In genomic region chr19:4175368-4175947, GRCm38 (mm10) we compare ENCODE assay signal across 8 mouse cellular contexts. TPM values are rescaled to one million over a fixed set of nuclear protein-coding genes. Genes with fewer than 3 reads are reported as not detected.
DNase-seq lines count a peak whose midpoint lies in the region; ATAC-seq lines count a peak whose summit lies in the region.

Gene Carns1, minus strand, starts transcription at chr19:4175479.

- H3K4me2 ChIP-seq in kidney, embryonic 15.5 days, result peak within 1 kb of the TSS; percentile 55
- peak within 1 kb of the TSS; percentile 9 for H3K4me2 ChIP-seq in midbrain, embryonic 14.5 days (ENCODE audit: low read length)

- H3K27ac ChIP-seq in kidney, embryonic 15.5 days, result peak within 1 kb of the TSS; percentile 37; the same call in 1 of the 2 replicates
- 0 out of 2 replicates have a peak within 1 kb of the TSS, but pooled peaks have one; percentile 0 for H3K27ac ChIP-seq in midbrain, embryonic 14.5 days (replicated peaks; ENCODE audit: low read depth, low read length)

- no peaks in the 10 kb centered on the region for H3K36me3 ChIP-seq in kidney, embryonic 15.5 days
- no peaks in the 10 kb centered on the region for H3K36me3 ChIP-seq in midbrain, embryonic 14.5 days (ENCODE audit: control insufficient read depth, insufficient read depth, low read length)

- H3K9me3 ChIP-seq in kidney, embryonic 15.5 days (replicated peaks), result no peaks in the 10 kb centered on the region
- no peaks in the 10 kb centered on the region for H3K9me3 ChIP-seq in midbrain, embryonic 14.5 days (ENCODE audit: control insufficient read depth, low read length)

- peaks cover 9% of the 10 kb centered on the region for H3K27me3 ChIP-seq in kidney, embryonic 15.5 days
- H3K27me3 ChIP-seq in midbrain, embryonic 14.5 days (ENCODE audit: control insufficient read depth, insufficient read depth, low read length), result no peaks in the 10 kb centered on the region

- H3K4me1 ChIP-seq in kidney, embryonic 15.5 days, result peaks cover 33% of the 10 kb centered on the region
- H3K4me1 ChIP-seq in midbrain, embryonic 14.5 days (ENCODE audit: control insufficient read depth, insufficient read depth, low read length), result peaks cover 10% of the 10 kb centered on the region

- 3% methylated on average over 11 of the region's 11 CpGs for WGBS in kidney, embryonic 15.5 days
- WGBS in midbrain, embryonic 14.5 days, result 2% methylated on average over 11 of the region's 11 CpGs

- H3K4me3 ChIP-seq in kidney, embryonic 15.5 days (replicated peaks), result peak within 1 kb of the TSS; percentile 28
- no peak within 1 kb of the TSS for H3K4me3 ChIP-seq in midbrain, embryonic 14.5 days (replicated peaks; ENCODE audit: low read depth, low read length)

- ATAC-seq in kidney, embryonic 15.5 days (replicated peaks; ENCODE audit: low FRiP score), result peak; percentile 69
- ATAC-seq in inflammation-experienced regulatory T-cells, adult 6 months, result no peak
- ATAC-seq in midbrain, embryonic 14.5 days (ENCODE audit: low FRiP score, low TSS enrichment), result no peak

- no peak for DNase-seq in kidney, postnatal 14 days
- DNase-seq in ZHBTc4 (ENCODE audit: low read depth, low spot score), result peak; percentile 57
- peak in 1 of 2 experiments; percentile 47 for DNase-seq in gastrocnemius, postnatal 36 days
- peak; percentile 44 for DNase-seq in midbrain, embryonic 14.5 days
- no peak for DNase-seq in natural killer cell, adult 2 months (ENCODE audit: low spot score in 2 of 2)
- DNase-seq in cerebellum, postnatal 36 days, result no peak

- intact Hi-C loops in gastrocnemius, postnatal 36 days (cut with DNase I), result loop anchor here (2.0 kb wide), 1 partner anchor 13 kb away; no protein-coding TSS in a partner anchor

- H3K9ac ChIP-seq in kidney, embryonic 15.5 days, result 0 out of 2 replicates have a peak within 1 kb of the TSS, but pooled peaks have one; percentile 4
- peak within 1 kb of the TSS; percentile 38; the same call in 1 of the 2 replicates for H3K9ac ChIP-seq in midbrain, embryonic 14.5 days (replicated peaks; ENCODE audit: low read length)

RNA-seq across cellular contexts. Expression of gene Carns1, which starts in this region (rescaled TPM):
- polyA plus RNA-seq in kidney, embryonic 15.5 days (2015; fragmentation: Nextera tagmentation; extraction: Ambion mirVana), result 2.9 and 3.1 TPM in 2 replicates
- 10 to 100 TPM; 26.0 to 26.2 TPM for total RNA-seq in gastrocnemius, postnatal 36 days (2021)
- 10 to 100 TPM in 2 of 3 experiments, 1 to 10 TPM in 1; 5.2 to 12.9 (median 11.9) TPM for polyA plus RNA-seq in inflammation-experienced regulatory T-cells, adult 6 months (2017; shearing (Covaris generic))
- 3.9 and 6.0 TPM in 2 replicates for polyA plus RNA-seq in midbrain, embryonic 14.5 days (2014; fragmentation: Nextera tagmentation; extraction: Ambion mirVana)

Comparison
In these comparisons a context has a peak if more than half of its experiments do, and no peak if none do; other contexts are left out.
1. DNase-seq: peak in ZHBTc4 (single experiment) and midbrain, embryonic 14.5 days (single experiment); none in kidney, postnatal 14 days (single experiment), natural killer cell, adult 2 months (0 of 2) and cerebellum, postnatal 36 days (0 of 2).